Mouse (Mus musculus) neural tube, embryonic 10.5 days (tissue): Measurements from ENCODE around the gene Lrrc4c.

Source experiments
- DNase-seq: peaks from one replicate; pipeline ENCODE4 v3.0.0-alpha.2; 2017; ENCODE audit warnings: low spot score; ENCODE audit errors: extremely low spot score

Gene Lrrc4c

GRCm38 (mm10) chr2:97604182-97604581, 1286.2 kb downstream of the Lrrc4c start:
- DNase-seq = no peak

- DNase-seq = no peak
Observed at GRCm38 (mm10) chr2:97604688-97605215, 1286.8 kb downstream of the Lrrc4c start.

GRCm38 (mm10) chr2:97609436-97609835, 1291.5 kb downstream of the Lrrc4c start:
- DNase-seq = no peak

- DNase-seq = no peak
Observed at GRCm38 (mm10) chr2:97610566-97610965, 1292.6 kb downstream of the Lrrc4c start.

- no peak for DNase-seq
Observed at GRCm38 (mm10) chr2:97614724-97615123, 1296.8 kb downstream of the Lrrc4c start.

- DNase-seq = no peak
Observed at GRCm38 (mm10) chr2:97618589-97618988, 1300.6 kb downstream of the Lrrc4c start.

GRCm38 (mm10) chr2:97639941-97640340, 1322.0 kb downstream of the Lrrc4c start:
- no peak for DNase-seq

- DNase-seq = no peak
Observed at GRCm38 (mm10) chr2:97641661-97642060, 1323.7 kb downstream of the Lrrc4c start.

GRCm38 (mm10) chr2:97652711-97653110, 1334.7 kb downstream of the Lrrc4c start:
- DNase-seq = no peak
